Mouse (Mus musculus): ENCODE measurements around the gene Ksr1. TPM values are rescaled to one million over a fixed set of nuclear protein-coding genes. Genes with fewer than 3 reads are reported as not detected.

Gene Ksr1
- total RNA-seq, 2 experiments from 2014 or later = 6.3 to 21.1 TPM

GRCm38 (mm10) chr11:79074611-79075010 is 71.6 kb downstream of the Ksr1 start:
- ATAC-seq (replicated peaks; ENCODE audit: low FRiP score, poor library complexity, severe bottlenecking) = no peak

- ATAC-seq (replicated peaks; ENCODE audit: low FRiP score, poor library complexity, severe bottlenecking) = no peak
Measured at GRCm38 (mm10) chr11:79073583-79073982, 72.6 kb downstream of the Ksr1 start.

GRCm38 (mm10) chr11:79072108-79072507 is 74.1 kb downstream of the Ksr1 start:
- no peak for ATAC-seq (replicated peaks; ENCODE audit: low FRiP score, poor library complexity, severe bottlenecking)

DNA sequence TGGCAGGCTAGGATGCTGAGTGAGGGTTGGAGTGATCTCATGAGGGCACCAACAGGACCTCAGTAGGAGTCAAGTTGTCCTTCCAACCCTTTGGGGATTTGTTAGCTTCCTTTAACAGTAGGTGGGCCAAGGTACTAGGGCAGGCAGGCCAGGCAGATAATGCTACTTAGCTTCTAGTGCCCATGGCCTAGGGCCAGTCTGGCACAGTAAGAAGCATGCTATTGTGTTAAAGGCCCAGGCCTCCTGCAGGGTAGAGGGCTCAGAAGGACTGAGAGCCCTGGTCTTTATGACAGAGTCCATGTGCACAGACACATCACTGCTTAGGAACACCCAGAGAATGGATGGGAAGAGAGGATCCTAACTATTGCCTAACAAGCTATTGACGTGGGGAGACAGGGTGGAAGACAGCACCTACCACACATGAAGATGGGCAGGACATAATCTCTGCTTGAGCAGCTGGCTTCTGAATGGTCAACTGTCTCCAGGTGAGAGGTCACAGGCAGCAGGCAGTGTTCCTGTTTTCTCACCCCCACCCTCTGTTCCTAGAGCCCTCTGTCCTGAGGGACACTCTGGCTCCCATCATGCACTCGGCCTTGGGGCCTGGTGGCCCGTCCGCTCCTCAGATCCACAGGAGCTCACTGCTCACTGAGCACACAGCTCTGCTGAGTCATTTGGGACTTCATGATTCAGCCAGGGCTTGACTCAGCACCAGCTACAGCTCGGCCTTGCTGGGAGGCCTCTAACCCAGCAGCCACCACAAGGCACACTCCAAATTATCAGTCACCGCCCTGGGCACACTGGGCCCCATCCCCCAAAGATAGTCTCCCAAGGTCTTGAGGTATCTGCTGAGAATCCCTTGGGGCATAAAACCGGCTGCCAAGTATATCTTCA is 74.9 kb downstream of the Ksr1 start:
- peak; percentile 89 for ATAC-seq (replicated peaks; ENCODE audit: low FRiP score, poor library complexity, severe bottlenecking)

DNA sequence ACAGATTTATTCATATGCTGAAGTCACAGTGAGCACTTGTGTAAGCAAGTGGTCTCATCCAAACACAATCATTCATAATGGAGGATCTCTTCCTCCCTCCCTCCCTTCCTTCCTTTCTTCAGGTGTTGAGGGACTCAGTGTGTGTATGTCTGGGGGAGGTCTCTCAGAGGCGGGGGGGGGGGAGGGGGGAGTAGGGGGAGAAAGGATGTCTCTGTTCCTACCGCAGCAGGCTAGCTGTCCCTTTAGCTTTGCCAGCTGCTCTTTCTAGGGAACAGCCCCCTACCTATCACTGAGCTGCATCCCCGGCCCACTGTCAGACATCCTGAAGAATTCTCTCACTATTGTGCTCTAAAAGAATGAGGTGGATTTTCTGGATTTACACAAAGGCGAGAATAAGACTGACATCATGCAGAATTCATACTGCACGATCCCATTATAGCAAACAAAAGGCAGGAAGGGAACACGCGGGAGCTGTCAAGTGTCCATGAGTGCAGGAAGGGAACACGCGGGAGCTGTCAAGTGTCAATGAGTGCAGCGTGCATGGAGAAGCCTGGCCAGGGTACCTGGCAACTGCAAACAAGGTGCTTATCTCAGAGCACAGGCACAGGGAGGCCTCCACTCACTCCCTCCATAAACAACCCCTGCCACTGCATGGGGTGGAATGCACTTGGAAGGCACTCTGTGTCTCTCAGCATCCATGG is 76.6 kb downstream of the Ksr1 start:
- peak; percentile 64 for ATAC-seq (replicated peaks; ENCODE audit: low FRiP score, poor library complexity, severe bottlenecking)

- ATAC-seq (replicated peaks; ENCODE audit: low FRiP score, poor library complexity, severe bottlenecking) = 0 out of 2 replicates have a peak, but pooled peaks have one; percentile 52
Measured at GRCm38 (mm10) chr11:79067172-79067571, 79.0 kb downstream of the Ksr1 start.

DNA sequence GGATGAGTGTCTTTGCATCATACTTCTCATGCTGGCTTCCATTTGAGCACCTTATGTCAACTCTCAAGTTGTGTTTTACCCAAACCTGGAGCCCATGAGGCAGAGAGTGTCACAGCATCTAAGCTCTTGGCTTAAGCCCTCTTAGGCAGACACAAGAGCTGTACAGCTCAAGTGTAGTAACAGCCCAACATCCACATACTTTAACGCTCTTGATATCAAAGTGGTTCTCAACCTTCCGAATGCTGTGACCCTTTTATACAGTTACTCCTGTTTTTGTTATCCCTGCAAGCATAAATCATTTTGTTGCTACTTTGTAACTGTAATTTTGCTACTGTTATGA is 80.0 kb downstream of the Ksr1 start:
- no peak for ATAC-seq (replicated peaks; ENCODE audit: low FRiP score, poor library complexity, severe bottlenecking)

DNA sequence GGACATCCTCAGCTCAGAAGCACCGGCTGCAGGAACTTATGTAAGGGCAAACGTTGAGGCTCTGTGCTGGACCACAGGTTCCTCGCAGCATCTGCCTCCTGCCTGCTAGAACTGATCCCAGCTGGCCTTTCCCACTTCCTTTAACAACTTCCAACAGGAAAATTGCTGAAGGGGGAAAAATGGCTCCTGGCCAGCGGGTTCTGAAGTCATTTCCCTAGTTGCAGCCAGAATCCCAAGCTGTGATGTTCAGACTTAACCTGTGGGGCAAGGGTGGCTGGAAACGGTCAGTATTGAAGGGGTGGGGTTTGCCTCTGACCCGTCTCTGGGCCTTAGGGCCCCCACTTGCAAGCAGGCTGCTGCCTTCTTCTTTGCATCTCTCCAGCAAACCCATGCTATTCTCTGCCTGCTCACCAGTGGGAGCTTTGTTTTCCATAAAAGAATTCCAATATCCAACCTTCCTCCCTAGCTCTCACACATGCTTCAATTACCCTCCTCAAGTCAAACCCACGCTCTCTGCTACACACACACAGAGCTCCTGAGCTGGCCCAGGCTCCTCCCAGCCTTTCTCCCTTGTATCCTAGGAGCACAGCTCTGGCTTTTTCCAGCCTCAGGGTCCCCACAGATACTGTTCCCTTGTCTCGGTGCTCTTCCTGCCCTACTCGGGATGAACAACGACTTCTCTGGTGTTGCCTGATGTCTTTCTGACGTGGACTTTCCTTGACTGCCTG is 80.6 kb downstream of the Ksr1 start:
- no peak for ATAC-seq (replicated peaks; ENCODE audit: low FRiP score, poor library complexity, severe bottlenecking)

GRCm38 (mm10) chr11:79064311-79064710 is 81.9 kb downstream of the Ksr1 start:
- no peak for ATAC-seq (replicated peaks; ENCODE audit: low FRiP score, poor library complexity, severe bottlenecking)

- no peak for ATAC-seq (replicated peaks; ENCODE audit: low FRiP score, poor library complexity, severe bottlenecking)
Measured at GRCm38 (mm10) chr11:79063616-79064015, 82.6 kb downstream of the Ksr1 start.

DNA sequence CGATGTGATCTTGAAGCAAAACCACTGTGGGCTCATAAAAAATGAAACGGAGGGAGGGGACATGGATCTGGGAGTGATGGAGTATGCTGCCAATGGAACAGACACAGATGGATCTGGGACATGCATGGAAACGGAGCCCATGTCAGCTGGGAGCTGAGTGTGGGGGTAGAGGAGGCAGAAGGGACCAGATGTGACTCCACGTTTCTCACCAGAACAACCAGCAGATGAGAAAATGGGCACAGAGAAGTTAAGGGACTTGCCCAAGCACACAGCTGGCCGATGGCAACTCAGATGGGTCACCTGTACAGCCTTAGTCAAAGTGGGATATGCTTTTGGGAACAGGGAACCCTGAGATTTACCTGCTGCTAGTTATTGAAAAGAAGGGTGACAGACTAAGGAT is 83.3 kb downstream of the Ksr1 start:
- ATAC-seq (replicated peaks; ENCODE audit: low FRiP score, poor library complexity, severe bottlenecking) = no peak

DNA sequence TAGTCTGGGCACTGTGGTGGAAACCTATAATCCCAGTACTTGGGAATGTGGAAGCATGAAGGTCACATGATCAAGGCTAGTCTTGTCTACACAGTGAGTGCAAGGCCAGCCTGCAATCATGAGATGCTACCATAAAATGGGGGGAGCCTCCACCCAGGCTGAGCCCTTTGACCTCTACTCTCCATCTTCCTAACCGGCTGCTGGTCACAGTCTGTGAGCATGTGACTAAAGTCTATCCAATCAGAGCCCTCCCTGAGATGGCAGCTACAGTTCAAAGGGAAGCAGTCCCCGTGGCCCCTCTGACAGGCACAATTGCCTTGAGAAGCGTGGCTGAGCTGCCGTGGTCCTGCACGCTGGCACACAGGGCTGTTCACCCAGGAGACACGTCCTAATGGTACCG is 84.4 kb downstream of the Ksr1 start:
- ATAC-seq (replicated peaks; ENCODE audit: low FRiP score, poor library complexity, severe bottlenecking) = 0 out of 2 replicates have a peak, but pooled peaks have one; percentile 38

DNA sequence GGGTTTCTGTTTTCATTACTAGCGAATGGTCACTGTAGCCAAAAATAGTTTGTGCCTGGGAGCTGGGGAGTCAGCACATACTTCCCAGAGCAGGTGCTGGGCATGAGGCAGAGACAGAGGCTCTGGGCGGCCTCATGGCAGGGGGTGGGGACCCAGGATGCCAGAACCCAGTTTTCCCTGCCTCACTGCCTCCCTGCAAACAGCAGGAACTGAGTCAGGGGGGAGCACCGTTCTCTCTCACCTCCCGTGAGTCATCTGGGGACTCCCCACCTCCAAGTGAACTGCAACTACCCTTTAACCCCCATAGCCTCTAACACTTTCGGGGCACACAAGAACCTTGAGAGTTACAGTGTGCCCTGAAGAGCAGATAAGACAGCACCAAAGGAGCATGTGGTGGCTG is 86.4 kb downstream of the Ksr1 start:
- no peak for ATAC-seq (replicated peaks; ENCODE audit: low FRiP score, poor library complexity, severe bottlenecking)

DNA sequence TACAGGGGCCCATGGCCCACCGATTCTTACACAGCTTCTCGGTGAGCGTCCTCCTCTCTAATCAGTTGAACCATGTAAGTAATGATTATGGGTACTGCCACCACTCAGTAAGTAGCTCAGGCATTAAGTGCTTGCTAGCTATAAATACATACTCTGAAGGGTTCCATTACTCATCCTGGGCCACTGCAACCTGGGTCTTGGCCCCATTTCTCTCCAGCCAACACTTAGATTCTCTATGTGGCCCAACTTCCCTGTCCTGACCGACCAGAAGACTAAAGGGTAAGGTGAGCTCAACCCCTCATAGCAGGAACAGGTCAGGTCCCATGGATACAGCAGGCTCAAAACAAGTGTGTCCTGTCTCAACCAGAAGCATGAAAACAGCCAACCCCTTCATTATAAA is 87.1 kb downstream of the Ksr1 start:
- ATAC-seq (replicated peaks; ENCODE audit: low FRiP score, poor library complexity, severe bottlenecking) = no peak

- no peak for ATAC-seq (replicated peaks; ENCODE audit: low FRiP score, poor library complexity, severe bottlenecking)
Measured at GRCm38 (mm10) chr11:79058610-79059009, 87.6 kb downstream of the Ksr1 start.

- ATAC-seq (replicated peaks; ENCODE audit: low FRiP score, poor library complexity, severe bottlenecking) = no peak
Measured at GRCm38 (mm10) chr11:79057809-79058208, 88.4 kb downstream of the Ksr1 start.

DNA sequence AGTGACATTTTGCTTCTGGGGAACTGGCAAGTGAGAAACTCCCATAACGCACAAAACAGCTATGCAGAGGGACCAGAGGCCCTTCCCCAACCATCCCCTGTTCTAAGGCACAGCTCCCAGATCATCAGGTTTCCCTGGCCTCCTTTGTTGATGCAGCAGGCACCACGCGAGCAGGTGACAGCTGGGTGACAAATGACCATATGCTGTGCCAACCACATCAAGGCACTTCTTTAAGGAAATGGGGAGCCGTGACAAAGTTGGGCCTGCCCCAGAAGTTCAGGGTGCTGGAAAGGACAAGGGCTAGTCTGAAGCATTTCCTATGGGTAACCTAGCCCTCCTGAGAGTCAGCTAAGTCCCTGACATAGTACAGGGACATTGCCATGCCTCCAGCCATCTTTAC is 89.3 kb downstream of the Ksr1 start:
- ATAC-seq (replicated peaks; ENCODE audit: low FRiP score, poor library complexity, severe bottlenecking) = no peak

GRCm38 (mm10) chr11:79056027-79056426 is 90.2 kb downstream of the Ksr1 start:
- no peak for ATAC-seq (replicated peaks; ENCODE audit: low FRiP score, poor library complexity, severe bottlenecking)

GRCm38 (mm10) chr11:79055161-79055560 is 91.0 kb downstream of the Ksr1 start:
- no peak for ATAC-seq (replicated peaks; ENCODE audit: low FRiP score, poor library complexity, severe bottlenecking)

Measured in erythroblast, adult 5-6 weeks (primary cell).